Mouse (Mus musculus): ENCODE results near the gene Crabp1.

- TF ChIP-seq CTCF (IDR thresholded peaks at IDR 0.05; ENCODE audit: low read depth, low read length) (no peak), GATA1 (IDR thresholded peaks at IDR 0.05; ENCODE audit: borderline replicate concordance, low read length) (no peak), TAL1 (conservative IDR thresholded peaks at IDR 0.05; ENCODE audit: low read depth, low read length) (no peak), GATA2 (IDR thresholded peaks at IDR 0.05; ENCODE audit: borderline replicate concordance, low read depth, low read length) (no peak), POLR2AphosphoS5 (IDR thresholded peaks at IDR 0.05; ENCODE audit: insufficient replicate concordance, low read depth, low read length) (no peak)
Measured at GRCm38 (mm10) chr9:54785215-54785614, 20.7 kb downstream of the Crabp1 start.

Measured in G1E (cell line).